Mouse (Mus musculus): ENCODE measurements around the gene Olfr922.

Olfr922 gene

DNA sequence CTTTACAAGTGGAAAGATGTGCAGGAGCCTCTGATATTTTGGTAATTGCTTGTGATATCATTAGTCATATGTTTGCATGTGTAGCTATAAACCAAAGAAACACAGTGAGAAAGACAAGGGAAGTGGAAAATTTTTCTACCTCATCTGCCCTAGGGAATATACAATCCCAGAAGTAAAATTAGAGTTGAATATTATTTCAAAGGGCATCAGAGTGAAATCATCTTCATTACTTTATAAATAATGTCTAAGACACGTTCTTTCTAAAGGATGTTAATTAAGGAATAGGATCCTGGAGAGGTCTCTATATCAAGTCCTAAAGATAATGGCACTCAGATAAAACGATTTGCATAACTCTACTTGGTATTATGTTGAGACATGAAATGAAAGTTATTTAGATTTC is at the start of gene Olfr922:
Gene Olfr922, plus strand, starts transcription at position 301 of the 400 bp plus-strand sequence.
- no peak for DNase-seq (ENCODE audit: low read depth, low spot score)

- no peak for DNase-seq (ENCODE audit: low read depth, low spot score)
Observed at GRCm38 (mm10) chr9:38772768-38773167, 41.6 kb upstream of the Olfr922 start, which contains the start of gene Olfr921. Olfr921 (plus strand) TSS chr9:38773068.

- DNase-seq (ENCODE audit: low read depth, low spot score): no peak
Observed at GRCm38 (mm10) chr9:38792689-38793088, 21.7 kb upstream of the Olfr922 start.

GRCm38 (mm10) chr9:38805696-38806095 is 8.7 kb upstream of the Olfr922 start:
- peak; percentile 0 for DNase-seq (ENCODE audit: low read depth, low spot score)

DNA sequence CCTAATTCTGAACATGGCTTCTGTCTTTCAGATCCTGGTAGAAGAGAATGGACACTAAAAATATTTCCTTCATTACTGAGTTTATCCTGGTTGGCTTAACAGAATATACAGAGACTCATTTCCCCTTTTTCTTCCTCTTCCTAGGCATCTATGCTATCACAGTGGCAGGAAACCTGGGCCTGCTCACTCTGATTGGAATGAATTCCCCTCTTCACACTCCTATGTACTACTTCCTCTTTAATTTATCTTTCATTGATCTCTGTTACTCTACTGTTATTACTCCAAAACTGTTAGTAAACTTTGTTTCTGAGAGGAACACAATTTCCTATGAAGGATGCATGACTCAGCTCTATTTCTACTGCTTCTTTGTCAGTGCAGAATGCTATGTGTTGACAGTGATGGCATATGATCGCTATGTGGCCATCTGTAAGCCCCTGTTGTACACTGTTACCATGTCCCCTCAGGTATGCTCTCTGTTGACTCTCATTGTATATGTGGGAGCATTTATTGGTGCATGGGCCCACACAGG is 1.1 kb downstream of the Olfr922 start:
- no peak for DNase-seq (ENCODE audit: low read depth, low spot score)

DNA sequence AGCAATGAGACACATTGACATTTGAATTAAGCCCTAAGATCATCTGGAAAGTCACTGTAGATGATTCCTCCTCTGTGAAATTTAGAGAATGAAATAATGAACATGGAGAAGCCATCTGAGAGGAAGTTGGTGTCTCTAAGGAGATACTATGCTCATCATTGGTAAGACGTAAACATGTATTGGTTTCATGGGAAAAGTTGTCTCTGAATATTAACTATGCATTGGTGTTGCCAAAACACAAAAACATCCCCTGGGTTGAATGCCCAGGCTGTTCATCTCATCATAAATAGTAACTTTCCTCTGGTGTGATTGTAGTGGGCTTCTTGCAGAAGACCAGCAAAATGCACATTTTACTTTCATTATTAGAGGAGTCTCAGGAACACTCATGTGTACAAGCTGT is 11.8 kb downstream of the Olfr922 start, which contains the start of gene Olfr923:
Gene Olfr923, plus strand, starts transcription at position 301 of the 400 bp plus-strand sequence.
- no peak for DNase-seq (ENCODE audit: low read depth, low spot score)

GRCm38 (mm10) chr9:38833027-38833426 is 18.6 kb downstream of the Olfr922 start:
- no peak for DNase-seq (ENCODE audit: low read depth, low spot score)

DNA sequence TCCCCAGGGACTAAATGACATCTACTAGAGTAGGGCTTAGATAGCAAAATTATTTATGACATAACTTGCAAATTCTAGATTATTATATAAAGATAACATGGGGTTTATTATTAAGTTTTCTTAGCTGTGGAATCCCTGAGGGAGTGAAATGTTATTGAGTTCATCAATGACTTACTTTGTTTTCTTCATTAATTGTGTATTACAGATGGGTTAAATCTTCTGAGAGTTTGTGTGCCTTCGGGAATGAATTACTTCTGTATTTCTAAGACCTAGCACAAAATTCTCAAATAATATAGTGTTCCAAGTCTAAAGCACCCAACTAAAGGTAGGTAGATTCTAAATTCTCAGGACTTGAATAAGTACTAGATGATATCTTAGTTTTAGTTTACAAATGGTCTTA is 29.7 kb downstream of the Olfr922 start, which contains the start of gene Olfr924:
Gene Olfr924, plus strand, starts transcription at position 301 of the 400 bp plus-strand sequence.
- no peak for DNase-seq (ENCODE audit: low read depth, low spot score)

GRCm38 (mm10) chr9:38854760-38855159 is 40.3 kb downstream of the Olfr922 start, which contains the start of gene Olfr26:
Olfr26 (plus strand) TSS chr9:38855060.
- DNase-seq (ENCODE audit: low read depth, low spot score): no peak

Measured in embryo, embryonic 11.5 days (tissue).